Mouse (Mus musculus) gastrocnemius, postnatal 25 days (tissue): ENCODE results near the gene Jun. TPM values are rescaled to one million over a fixed set of nuclear protein-coding genes. Genes with fewer than 3 reads are reported as not detected.
A peak's percentile ranks its signal among the peaks of the same experiment; 100 is the strongest.

Experiments used
- DNase-seq: peaks from one replicate; pipeline ENCODE4 v3.0.0; 2022
- total RNA-seq, 2 experiments: library from RNA; stranded (reverse); gene quantifications; 1 replicate in 1 of 2; 2 replicates in 1 of 2; pipeline ENCODE4 v1.2.3; 2021

Jun gene
- total RNA-seq, 2 experiments from 2014 or later = 54.4 to 54.5 TPM

DNA sequence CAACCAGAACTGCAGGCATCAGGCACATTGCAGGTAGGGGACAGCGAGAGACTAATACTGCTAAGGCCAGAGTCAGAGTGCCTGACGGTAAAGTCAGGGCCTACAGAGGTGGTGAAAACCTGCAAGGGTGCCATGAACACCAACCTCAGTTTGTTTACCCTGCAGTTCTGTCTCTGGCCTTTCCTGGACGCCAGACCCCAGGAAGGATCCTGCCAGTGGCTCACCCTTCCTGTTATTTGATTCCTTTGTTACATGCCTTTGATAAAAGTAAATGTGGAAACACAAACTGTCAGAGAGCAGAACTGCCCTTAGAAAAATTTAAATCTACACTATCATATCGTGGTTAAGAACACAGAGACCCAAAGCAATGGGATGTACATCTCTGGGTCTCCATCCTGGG is 20.9 kb downstream of the Jun start:
- DNase-seq = no peak

GRCm38 (mm10) chr4:95025847-95026600 is 26.0 kb downstream of the Jun start:
- no peak for DNase-seq

DNA sequence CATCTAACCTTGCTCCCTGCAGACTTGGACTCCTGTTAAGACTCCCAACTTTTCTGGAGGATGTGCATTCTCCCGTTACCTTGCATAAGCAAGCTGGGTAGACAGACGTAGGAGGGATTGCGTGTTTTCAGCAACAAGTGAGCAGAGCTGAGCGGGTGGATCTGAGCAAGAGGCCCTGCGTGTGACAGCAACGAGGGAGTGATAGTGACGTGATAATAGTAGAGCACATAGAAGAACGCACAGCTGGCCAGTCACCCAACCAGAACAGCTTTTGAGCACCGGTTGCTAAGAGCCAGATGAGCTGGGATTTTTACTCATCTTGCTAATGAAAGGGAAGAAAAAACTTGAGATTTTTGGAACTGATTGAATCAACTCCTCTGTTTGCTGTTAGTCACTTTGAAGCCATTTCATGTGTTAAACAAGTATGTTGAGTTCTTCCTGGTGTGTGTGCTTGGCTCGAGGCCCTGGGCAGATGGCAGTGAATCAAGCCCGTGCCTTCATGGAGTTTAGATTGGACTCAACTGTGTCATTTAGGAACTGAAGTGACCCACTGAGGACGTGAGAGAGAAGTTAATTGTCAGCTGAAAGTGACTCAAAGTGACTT is 28.6 kb downstream of the Jun start:
- no peak for DNase-seq

- no peak for DNase-seq
These were observed 30.1 kb downstream of the Jun start for GRCm38 (mm10) chr4:95021649-95022637.

DNA sequence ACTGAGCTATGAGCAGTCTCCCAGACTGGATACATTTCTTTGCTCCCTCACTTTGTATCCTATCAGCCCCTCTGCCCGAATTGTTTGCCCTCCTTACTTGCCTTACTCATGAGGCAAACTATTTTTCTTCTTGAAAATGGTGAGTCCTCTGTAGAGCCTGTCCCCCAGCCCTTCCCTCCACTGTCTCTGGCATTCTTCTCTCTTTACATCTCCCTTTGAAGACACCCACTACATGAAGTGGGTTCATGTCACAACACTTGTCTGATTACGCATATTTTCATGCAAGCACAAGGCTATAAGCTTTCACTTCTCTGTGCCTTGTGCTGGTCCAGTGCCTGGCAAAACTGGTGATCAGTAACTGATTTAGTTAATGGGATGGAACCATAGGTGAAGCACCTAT is 31.8 kb downstream of the Jun start:
- no peak for DNase-seq

DNA sequence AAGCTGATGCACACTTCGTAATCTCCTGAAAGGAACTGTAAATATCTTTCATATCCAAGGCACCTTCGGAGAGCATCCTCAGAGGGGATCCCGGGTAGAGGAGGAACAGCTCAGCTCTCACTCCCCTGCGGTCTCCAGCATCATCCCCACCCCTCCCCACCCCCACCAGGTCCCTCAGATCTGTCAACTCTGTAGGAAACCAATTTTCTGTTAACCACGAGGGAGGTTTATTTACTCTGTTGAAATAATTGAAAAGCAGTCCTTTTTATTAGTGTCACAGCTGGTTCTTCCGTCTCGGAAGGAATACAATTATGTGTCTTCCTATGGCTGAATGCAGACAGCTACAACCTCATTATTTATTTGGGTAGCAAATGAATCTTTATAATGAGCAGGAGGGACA is 33.8 kb downstream of the Jun start:
- DNase-seq = no peak

- DNase-seq = no peak
These were observed 39.3 kb downstream of the Jun start for GRCm38 (mm10) chr4:95012706-95013105.

- no peak for DNase-seq
These were observed 39.8 kb downstream of the Jun start for GRCm38 (mm10) chr4:95012256-95012655.

DNA sequence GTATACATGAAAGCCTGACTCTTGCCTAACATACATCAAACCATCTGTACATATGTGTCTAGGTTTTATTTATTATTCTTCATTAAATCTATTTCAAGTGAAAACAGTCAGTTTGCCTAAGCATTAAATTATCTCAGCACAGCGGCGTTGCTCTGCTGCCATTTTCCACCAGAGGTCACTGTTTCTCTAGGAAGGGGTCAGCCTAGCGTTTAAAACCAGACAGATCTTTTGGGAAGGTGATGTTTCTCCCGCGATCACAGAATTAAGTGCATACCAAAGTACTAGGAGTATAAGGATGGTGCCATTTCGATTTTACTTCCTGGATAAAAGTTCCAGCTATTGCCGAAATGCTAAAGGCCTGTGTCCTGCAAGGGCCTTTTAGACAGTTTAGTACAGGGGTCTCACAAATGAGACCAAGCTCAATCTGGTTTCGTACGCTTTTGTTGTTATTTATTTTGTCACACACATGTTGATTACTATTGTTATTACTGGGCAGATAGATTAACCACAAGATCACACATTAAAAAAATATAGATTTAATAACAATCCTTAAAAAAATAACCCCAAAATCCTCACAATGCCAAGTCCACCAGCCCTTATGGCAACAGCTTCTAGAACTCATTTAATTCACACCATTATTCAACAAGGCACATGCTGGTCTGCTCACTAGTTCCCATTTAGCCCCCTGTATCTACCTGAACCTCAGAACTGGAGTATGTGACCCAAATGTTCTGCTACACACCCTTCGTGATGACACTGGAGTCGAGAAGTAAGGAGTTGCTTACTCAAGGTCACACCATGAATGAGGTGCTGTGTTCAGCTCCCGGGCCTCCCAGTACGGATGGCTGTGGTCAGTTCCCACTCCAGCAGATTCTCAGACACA is 43.6 kb downstream of the Jun start:
- DNase-seq = peak; percentile 32

- no peak for DNase-seq
These were observed 44.3 kb downstream of the Jun start for GRCm38 (mm10) chr4:95007759-95008158.

GRCm38 (mm10) chr4:95005251-95005830 is 46.7 kb downstream of the Jun start:
- DNase-seq = no peak

- no peak for DNase-seq
These were observed 50.8 kb downstream of the Jun start for GRCm38 (mm10) chr4:95001043-95001775.

DNA sequence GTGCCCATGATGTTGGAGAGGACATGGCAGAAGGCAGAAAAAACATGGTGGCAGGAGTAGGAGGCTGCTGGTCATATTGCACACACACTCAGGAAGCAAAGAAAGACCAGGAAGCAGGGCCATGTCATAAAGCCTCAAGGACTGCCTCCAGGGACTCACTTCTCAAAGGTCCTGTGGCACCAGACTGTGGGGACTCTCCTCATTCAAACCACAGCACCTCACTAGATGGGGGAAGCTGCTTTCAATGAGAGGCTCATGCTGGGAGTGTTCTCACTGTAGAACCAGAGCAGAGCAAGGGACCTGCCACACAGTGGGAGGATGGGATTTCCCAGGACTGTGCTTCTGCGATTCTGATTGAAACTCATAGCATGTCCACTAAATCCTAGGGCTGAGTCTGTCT is 51.9 kb downstream of the Jun start:
- no peak for DNase-seq

DNA sequence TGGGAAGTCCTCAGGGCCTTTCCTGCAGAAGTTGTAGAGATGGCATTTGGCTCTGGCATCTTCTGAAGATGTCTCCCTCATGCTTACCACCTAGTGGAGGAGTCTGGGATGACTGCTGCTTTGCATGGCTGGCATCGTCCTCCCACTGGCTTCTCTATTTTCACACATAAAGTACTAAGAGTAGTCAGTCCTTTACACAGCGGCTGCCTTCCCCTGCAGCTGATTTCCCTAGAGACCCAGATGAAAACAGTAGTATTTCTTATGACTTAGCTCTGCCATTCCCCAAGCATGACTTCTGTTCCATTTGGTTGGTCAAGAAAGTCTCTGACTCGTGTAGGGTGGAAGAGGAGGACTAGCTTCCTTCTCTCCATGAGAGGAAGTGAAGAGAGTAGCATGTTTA is 52.8 kb downstream of the Jun start:
- DNase-seq = no peak

Other genes starting within 250 kb of the Jun start
- under 1 TPM; 0.54 to 0.59 TPM for gene Eqtn, start 123.4 kb downstream of the Jun start, total RNA-seq
- gene Mysm1, start 73.1 kb downstream of the Jun start, total RNA-seq = 1 to 10 TPM; 6.6 to 7.4 TPM